Mouse (Mus musculus) hematopoietic stem cell, adult 5-6 weeks (primary cell): ENCODE measurements at regions not wholly inside any gene's neighbourhood (a gene's known extent, or its start where the extent isn't known, plus 50 kb on each side); places are given as distances from the start of the nearest gene placed in this dataset.

Experiments used
- ATAC-seq, 2 experiments: fragments of 125-278 bp in 1 of 2; replicated peaks in 1 of 2; 2 replicates each; pipeline ENCODE4 v1.8.0; 2016 to 2017; ENCODE audit warnings: inconsistent platforms in 2 of 2, mild to moderate bottlenecking in 2 of 2, moderate number of reproducible peaks in 2 of 2, low read depth in 1 of 2, moderate TSS enrichment in 1 of 2; ENCODE audit not compliant: low FRiP score in 2 of 2, poor library complexity in 2 of 2, severe bottlenecking in 2 of 2, insufficient read depth in 1 of 2, low TSS enrichment in 1 of 2

- no peak for ATAC-seq
Observed at GRCm38 (mm10) chr15:61927385-61928120, 1004.7 kb upstream of the A1bg start.

GRCm38 (mm10) chr15:61920041-61920440 lies 997.2 kb upstream of the A1bg start:
- no peak for ATAC-seq

- ATAC-seq, result no peak
Observed at GRCm38 (mm10) chr15:61913546-61914160, 990.8 kb upstream of the A1bg start.

GRCm38 (mm10) chr15:61905165-61905845 lies 982.5 kb upstream of the A1bg start:
- no peak for ATAC-seq

- no peak for ATAC-seq
Observed at GRCm38 (mm10) chr15:61899809-61900208, 977.0 kb upstream of the A1bg start.

GRCm38 (mm10) chr15:61897566-61897965 lies 974.8 kb upstream of the A1bg start:
- ATAC-seq, result no peak

- no peak for ATAC-seq
Observed at GRCm38 (mm10) chr15:61890330-61890729, 967.5 kb upstream of the A1bg start.

GRCm38 (mm10) chr15:61888569-61889326 lies 965.9 kb upstream of the A1bg start:
- ATAC-seq, result no peak

GRCm38 (mm10) chr15:61879408-61879807 lies 956.6 kb upstream of the A1bg start:
- ATAC-seq, result no peak

GRCm38 (mm10) chr15:61873047-61873446 lies 950.2 kb upstream of the A1bg start:
- ATAC-seq, result no peak

- peak in 1 of 2 experiments; percentile 14; a peak in 1 of 4 replicates for ATAC-seq
Observed at GRCm38 (mm10) chr15:61860759-61861158, 937.9 kb upstream of the A1bg start.

- no peak for ATAC-seq
Observed at GRCm38 (mm10) chr15:61855880-61856279, 933.1 kb upstream of the A1bg start.

GRCm38 (mm10) chr15:61812671-61813070 lies 889.9 kb upstream of the A1bg start:
- no peak for ATAC-seq

- ATAC-seq, result no peak
Observed at GRCm38 (mm10) chr15:61805379-61805778, 882.6 kb upstream of the A1bg start.

GRCm38 (mm10) chr15:61800155-61800554 lies 877.3 kb upstream of the A1bg start:
- ATAC-seq, result no peak

- no peak for ATAC-seq
Observed at GRCm38 (mm10) chr15:61797827-61798226, 875.0 kb upstream of the A1bg start.

- no peak for ATAC-seq
Observed at GRCm38 (mm10) chr15:61794506-61794905, 871.7 kb upstream of the A1bg start.
